Mouse (Mus musculus) lung, embryonic 14.5 days (tissue): ENCODE results near the gene Rasgef1c. TPM values are rescaled to one million over a fixed set of nuclear protein-coding genes. Genes with fewer than 3 reads are reported as not detected.

Experiments
- ATAC-seq: fragments of 200-750 bp; cut with Nextera tagmentation; 2 replicates; pipeline ENCODE4 v1.8.0; 2017; ENCODE audit warnings: mild to moderate bottlenecking, moderate TSS enrichment, moderate library complexity; ENCODE audit not compliant: insufficient read depth
- DNase-seq: peaks from one replicate; pipeline ENCODE4 v3.0.0-alpha.2; 2015
- H3K27ac ChIP-seq: fragments of 300-500 bp; sonication (generic); 2 replicates; pipeline ENCODE4 v1.5.1; 2014; ENCODE audit warnings: low read depth, mild to moderate bottlenecking, moderate library complexity
- H3K27me3 ChIP-seq: fragments of 300-500 bp; sonication (generic); 2 replicates; pipeline ENCODE4 v1.6.1; 2014; ENCODE audit warnings: low read length, control low read depth; ENCODE audit not compliant: insufficient read depth
- H3K36me3 ChIP-seq: fragments of 300-500 bp; sonication (generic); 2 replicates; pipeline ENCODE4 v1.6.1; 2014; ENCODE audit warnings: control low read depth; ENCODE audit not compliant: insufficient read depth
- H3K4me1 ChIP-seq: fragments of 300-500 bp; sonication (generic); 2 replicates; pipeline ENCODE4 v1.6.1; 2014; ENCODE audit warnings: antibody characterized with exemption, control low read depth; ENCODE audit not compliant: insufficient read depth
- H3K4me2 ChIP-seq: fragments of 300-500 bp; sonication (generic); 2 replicates; pipeline ENCODE4 v1.6.1; 2014; ENCODE audit warnings: mild to moderate bottlenecking
- H3K4me3 ChIP-seq: fragments of 300-500 bp; sonication (generic); 2 replicates; pipeline ENCODE4 v1.5.1; 2014; ENCODE audit warnings: low read depth, low read length
- H3K9ac ChIP-seq: fragments of 300-500 bp; sonication (generic); 2 replicates; pipeline ENCODE4 v1.6.1; 2014
- H3K9me3 ChIP-seq: fragments of 300-500 bp; sonication (generic); 2 replicates; pipeline ENCODE4 v1.6.1; 2016; ENCODE audit warnings: low read depth, low read length, control low read depth
- CTCF ChIP-seq: IDR thresholded peaks from 2 replicates; pipeline ENCODE4 v1.5.1; 2016; ENCODE audit warnings: antibody characterized with exemption, low read depth
- WGBS: fragments of 180-500 bp; shearing (Covaris S2); extraction: QIAGEN DNeasy Blood & Tissue Kit; methylation state at CpG from one replicate; pipeline ENCODE4 v1.1.7; 2014; 5-methylcytosine and 5-hydroxymethylcytosine counted together
- polyA plus RNA-seq: library from polyadenylated mRNA; unstranded; fragments of >200 nt; fragmentation: Nextera tagmentation; extraction: Ambion mirVana; gene quantifications from 2 replicates; pipeline ENCODE4 v1.2.1, GENCODE M21; 2014

Rasgef1c gene
- polyA plus RNA-seq, 1 experiment from 2014 or later = 0.09 TPM

DNA sequence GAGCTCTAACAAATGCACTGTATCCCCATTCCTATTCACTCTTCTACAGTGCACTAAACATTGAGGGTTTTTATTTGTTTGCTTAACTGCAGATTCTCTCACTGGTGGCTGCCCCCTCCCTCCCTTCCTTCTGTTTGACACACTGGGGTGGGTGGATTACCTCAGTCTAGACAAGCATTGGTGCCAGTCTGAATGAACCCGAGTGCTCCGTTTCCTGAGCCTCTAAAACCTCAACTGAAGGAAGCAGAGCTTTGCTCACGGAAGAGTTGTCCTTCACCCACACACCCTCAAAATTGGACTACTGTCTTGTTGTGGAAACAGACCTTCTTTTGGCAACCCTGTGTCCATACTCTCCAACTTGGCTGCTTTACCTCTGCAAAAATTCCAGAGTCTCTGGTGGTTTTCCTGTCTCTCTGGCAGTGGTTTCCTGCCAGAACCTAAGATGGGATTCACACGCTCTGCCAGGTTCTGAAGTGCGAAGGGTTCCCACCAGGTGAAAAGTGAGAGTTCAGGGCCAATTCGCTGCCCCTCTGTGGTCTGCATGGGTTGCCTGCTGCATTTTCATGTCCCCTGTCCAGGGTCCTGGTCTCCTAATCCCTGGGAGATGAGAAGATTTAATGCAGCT is 5.6 kb upstream of the Rasgef1c start:
- no peak for ATAC-seq

DNA sequence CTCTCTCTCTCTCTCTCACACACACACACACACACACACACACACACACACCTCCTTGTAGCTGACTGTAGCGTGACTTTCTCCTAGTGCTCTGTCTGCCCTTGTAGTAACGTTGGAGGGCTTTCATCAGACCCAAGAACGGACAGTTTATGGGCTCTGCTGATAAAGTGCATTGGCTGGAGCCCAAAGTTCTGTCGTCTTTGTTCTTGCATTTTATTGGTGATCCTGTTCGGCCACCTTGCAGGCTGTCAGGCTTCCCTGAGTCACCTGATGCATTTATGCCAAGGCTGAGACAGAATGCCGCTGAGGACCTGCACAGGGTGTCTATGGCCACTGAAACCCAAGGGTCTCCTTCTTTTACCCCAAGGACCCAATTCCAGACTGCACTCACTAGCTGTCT is 1.6 kb upstream of the Rasgef1c start:
- H3K4me3 ChIP-seq = no peak overlapping the region
- no peaks in the 10 kb centered on the region for H3K9me3 ChIP-seq
- ATAC-seq = no peak
- no peak for DNase-seq
- TF ChIP-seq CTCF = no peak
- no peak overlapping the region for H3K9ac ChIP-seq
- no peaks in the 10 kb centered on the region for H3K36me3 ChIP-seq
- 39% methylated on average over 6 of the region's 6 CpGs for WGBS
- H3K27ac ChIP-seq = no peak overlapping the region
- no peak overlapping the region for H3K4me2 ChIP-seq
- no peaks in the 10 kb centered on the region for H3K4me1 ChIP-seq
- H3K27me3 ChIP-seq = peaks cover 30% of the 10 kb centered on the region

More for the DNA sequence above, 5.6 kb upstream of the Rasgef1c start:
- Histone ChIP-seq H3K9me3 (no peaks in the 10 kb centered on the region), H3K4me2 (no peak overlapping the region), H3K36me3 (no peaks in the 10 kb centered on the region), H3K4me1 (no peaks in the 10 kb centered on the region), H3K27ac (no peak overlapping the region), H3K4me3 (no peak overlapping the region), H3K27me3 (peaks cover 11% of the 10 kb centered on the region), H3K9ac (no peak overlapping the region)
- no peak for DNase-seq
- 45% methylated on average over 6 of the region's 6 CpGs for WGBS
- TF ChIP-seq CTCF = no peak

DNA sequence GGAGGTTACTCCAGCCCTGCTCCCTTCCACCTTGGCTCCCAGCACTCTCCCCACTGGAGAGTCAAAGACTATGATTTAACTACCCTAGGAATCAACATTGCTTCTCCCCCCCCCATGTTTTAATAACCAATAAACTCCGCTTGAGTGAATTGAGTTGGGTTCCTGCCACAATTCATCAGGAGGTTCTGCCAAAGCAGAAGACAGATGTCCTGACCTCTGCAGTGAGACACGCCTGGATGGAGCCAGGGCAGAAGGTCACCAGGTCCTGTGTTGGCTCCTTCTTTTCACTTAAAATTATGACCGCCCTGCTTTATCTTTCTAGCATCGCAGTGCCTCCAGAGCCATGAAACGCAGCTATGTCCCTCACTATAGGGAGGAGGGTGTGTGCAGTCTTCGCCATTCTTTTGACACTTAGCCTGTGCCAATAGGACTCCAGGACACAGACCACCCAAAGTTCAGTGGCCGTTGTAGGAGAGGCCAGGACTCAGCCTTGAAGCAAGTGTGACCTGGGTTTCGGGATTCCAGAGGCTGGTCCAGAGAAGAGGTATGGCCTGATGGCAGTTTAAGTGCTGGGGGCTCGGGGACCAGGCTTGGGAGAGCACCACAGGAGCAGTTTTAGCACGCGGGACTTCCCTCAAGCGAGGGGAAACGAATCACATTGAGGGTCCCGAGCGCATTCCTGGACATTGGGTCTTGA is 525 bp upstream of the Rasgef1c start:
- H3K27me3 ChIP-seq = peaks cover 30% of the 10 kb centered on the region
- H3K9ac ChIP-seq = no peak overlapping the region
- H3K9me3 ChIP-seq = no peaks in the 10 kb centered on the region
- H3K4me3 ChIP-seq = peak overlapping the region; percentile 58
- H3K27ac ChIP-seq = no peak overlapping the region
- no peak for DNase-seq
- WGBS = 18% methylated on average over 15 of the region's 15 CpGs
- no peak for TF ChIP-seq CTCF
- ATAC-seq = peak; percentile 45; the same call in 1 of the 2 replicates
- no peaks in the 10 kb centered on the region for H3K36me3 ChIP-seq
- no peaks in the 10 kb centered on the region for H3K4me1 ChIP-seq
- peak overlapping the region; percentile 100 for H3K4me2 ChIP-seq

DNA sequence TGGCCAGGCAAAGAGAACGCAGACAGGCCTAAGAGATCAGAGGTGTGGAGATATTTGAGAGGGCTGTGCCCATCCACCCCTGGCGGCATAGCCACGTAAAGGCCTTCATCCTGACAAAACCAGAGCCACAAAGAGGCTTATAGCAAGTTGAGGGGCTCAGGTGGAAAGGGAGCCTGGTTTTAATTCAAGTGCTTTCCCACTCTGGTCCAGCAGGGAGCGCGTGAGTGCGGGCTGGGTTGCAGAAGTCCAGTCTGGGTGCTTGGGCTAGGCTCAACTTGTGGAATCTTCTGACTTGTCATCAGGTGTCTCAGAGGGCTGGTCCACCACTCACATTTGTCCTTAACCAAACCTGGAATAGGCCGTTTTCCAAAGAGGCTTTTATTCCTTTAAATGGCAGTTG is 1.7 kb downstream of the Rasgef1c start:
- peak; percentile 25; the same call in 1 of the 2 replicates for ATAC-seq

DNA sequence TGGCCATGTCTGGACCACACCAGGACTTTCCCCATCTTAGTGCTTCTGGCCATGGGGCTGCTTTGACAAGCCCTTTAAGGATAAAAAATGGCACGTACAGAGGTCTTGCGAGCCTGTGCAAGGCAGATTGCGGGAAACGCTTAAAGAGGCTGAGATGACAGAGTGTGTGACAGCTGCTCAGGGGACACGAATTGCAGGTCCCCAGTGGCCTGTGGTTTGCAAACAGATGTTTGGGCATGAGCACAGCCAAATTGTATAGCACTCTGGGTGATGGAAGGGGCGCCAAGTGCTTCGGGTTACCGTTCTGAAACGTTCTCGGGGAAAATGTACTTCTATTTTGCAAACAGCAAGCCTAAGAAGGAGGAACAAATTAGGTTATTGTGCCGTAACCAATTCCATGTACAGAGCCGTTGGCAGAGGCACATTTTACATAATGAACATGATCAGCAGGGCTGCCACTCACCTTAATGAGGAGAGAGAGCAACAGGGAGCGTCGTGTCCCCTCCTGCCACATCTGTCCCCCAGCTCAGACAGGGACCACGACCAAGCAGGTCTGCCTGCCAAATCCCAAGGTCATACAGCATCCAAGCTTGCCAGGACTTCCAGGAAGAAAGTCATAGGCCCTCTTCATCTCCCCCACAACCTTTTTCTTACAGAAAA is 17.0 kb downstream of the Rasgef1c start:
- no peaks in the 10 kb centered on the region for H3K27me3 ChIP-seq
- no peaks in the 10 kb centered on the region for H3K4me1 ChIP-seq
- no peaks in the 10 kb centered on the region for H3K36me3 ChIP-seq
- no peak for TF ChIP-seq CTCF
- no peak overlapping the region for H3K4me3 ChIP-seq
- H3K4me2 ChIP-seq = no peak overlapping the region
- no peak overlapping the region for H3K9ac ChIP-seq
- DNase-seq (no peak), ATAC-seq (no peak)
- H3K27ac ChIP-seq = no peak overlapping the region
- 43% methylated on average over 15 of the region's 15 CpGs for WGBS
- no peaks in the 10 kb centered on the region for H3K9me3 ChIP-seq

More for the DNA sequence above, 1.7 kb downstream of the Rasgef1c start:
- Histone ChIP-seq H3K4me1 (no peaks in the 10 kb centered on the region), H3K27me3 (peaks cover 30% of the 10 kb centered on the region), H3K9ac (no peak overlapping the region), H3K27ac (no peak overlapping the region), H3K4me3 (no peak overlapping the region), H3K4me2 (no peak overlapping the region), H3K36me3 (no peaks in the 10 kb centered on the region), H3K9me3 (no peaks in the 10 kb centered on the region)
- WGBS = 14% methylated on average over 7 of the region's 7 CpGs
- peak; percentile 73 for DNase-seq
- TF ChIP-seq CTCF = peak; percentile 83

DNA sequence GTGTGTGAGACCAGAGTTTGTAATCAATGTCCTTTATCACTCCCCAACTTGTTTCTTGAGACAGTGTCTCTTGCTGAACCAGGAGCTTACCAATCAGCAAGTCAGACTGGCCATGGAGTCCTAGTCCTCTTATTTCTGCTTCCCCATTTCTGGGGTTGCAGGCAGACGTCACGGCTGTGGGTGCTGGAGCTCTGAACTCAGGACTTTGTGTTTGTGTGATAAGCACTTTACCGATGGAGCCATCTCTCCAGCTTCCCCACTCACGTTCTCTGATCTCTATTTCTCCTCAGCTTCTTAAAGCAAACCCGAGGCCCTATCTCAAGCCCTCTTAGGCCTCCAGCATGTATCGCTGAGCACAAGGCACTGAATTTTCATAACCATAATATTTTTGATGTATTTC is 17.7 kb downstream of the Rasgef1c start:
- no peaks in the 10 kb centered on the region for H3K9me3 ChIP-seq
- H3K36me3 ChIP-seq = no peaks in the 10 kb centered on the region
- 85% methylated on average over 6 of the region's 6 CpGs for whole genome bisulfite sequencing
- H3K4me1 ChIP-seq = no peaks in the 10 kb centered on the region
- ATAC-seq (no peak), DNase-seq (no peak)
- TF ChIP-seq CTCF = no peak
- H3K4me3 ChIP-seq = no peak overlapping the region
- no peak overlapping the region for H3K9ac ChIP-seq
- no peaks in the 10 kb centered on the region for H3K27me3 ChIP-seq
- H3K4me2 ChIP-seq = no peak overlapping the region
- no peak overlapping the region for H3K27ac ChIP-seq

DNA sequence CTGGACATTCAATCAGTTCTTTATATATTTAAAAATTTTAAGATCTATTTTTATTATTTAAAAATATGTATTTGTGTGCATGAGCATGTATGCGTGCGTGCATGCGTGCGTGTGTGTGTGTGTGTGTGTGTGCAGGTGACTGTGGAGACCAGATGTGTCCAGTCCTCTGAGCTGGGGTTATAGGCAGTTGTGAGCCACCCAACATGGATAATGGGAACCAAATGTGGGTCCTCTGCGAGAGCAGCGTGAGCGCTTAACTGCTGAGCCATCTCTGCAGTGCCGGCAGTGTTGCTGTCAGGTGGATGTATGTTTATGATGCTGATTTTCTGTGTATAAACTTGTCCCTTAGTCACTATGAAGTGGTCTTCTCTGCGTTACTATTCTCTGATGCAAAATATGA is 21.9 kb downstream of the Rasgef1c start:
- Histone ChIP-seq H3K4me2 (no peak overlapping the region), H3K27me3 (no peaks in the 10 kb centered on the region), H3K9ac (no peak overlapping the region), H3K36me3 (no peaks in the 10 kb centered on the region), H3K4me1 (no peaks in the 10 kb centered on the region), H3K9me3 (no peaks in the 10 kb centered on the region), H3K27ac (no peak overlapping the region), H3K4me3 (no peak overlapping the region)
- ATAC-seq (no peak), DNase-seq (no peak)
- 76% methylated on average over 9 of the region's 9 CpGs for WGBS
- no peak for TF ChIP-seq CTCF
